Mouse (Mus musculus): ENCODE measurements around the gene Nup62. TPM values are rescaled to one million over a fixed set of nuclear protein-coding genes. Genes with fewer than 3 reads are reported as not detected.

The Nup62 gene
- polyA plus RNA-seq (2015; fragmentation: Nextera tagmentation; extraction: Ambion mirVana) = 95.6 and 97.7 TPM in 2 replicates

DNA sequence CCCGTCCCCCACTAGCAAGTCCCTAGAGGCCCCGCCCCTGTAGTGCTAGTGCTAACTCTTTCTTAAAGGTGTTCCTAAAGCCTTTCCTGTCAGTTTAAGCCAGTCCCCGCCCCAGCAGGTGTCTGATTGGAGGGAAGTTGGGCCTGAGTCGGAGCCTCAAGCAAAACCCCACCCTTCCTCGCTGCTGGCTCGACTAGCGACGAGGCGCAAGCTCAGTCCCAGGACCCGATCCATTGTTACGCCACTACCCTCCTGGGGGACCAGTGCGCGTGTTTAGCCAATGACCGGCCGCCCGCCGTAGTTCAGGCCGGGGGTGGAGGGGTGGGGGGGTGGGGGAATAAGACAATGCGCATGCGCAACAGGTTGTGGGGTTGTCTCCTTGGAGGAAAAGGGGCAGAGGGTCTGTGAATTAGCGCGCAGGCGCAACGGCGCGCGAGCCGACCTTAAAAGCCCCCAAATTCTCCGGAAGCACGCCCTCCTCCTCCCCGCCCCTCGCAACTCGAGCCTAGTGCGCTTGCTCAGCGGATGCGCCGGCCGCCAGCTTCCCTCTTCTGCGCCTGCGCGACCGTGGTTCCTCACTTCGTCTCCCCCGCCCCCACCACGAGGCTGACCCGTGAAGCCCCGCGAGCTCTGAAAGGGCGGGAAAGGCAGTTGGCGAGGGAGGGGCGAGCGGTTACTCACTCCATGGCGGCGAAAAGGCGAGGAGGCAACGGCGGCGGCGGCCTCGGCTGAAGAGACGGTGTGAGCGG, at the start of gene Nup62, which contains the start of gene Il4i1:
TSS of gene Nup62 (plus strand) at position 368 of the 749 bp plus-strand sequence.
TSS of gene Il4i1 (plus strand) at position 667 of the 749 bp plus-strand sequence.
- peak within 1 kb of the TSS; percentile 79 for H3K4me3 ChIP-seq
- peak; percentile 95 for ATAC-seq (ENCODE audit: borderline replicate concordance, extremely low read depth, low FRiP score, low TSS enrichment)
- peak within 1 kb of the TSS; percentile 98 for H3K27ac ChIP-seq
- H3K36me3 ChIP-seq = peaks cover 19% of the 10 kb centered on the region
- H3K4me1 ChIP-seq = peaks cover 44% of the 10 kb centered on the region
- H3K9me3 ChIP-seq = no peaks in the 10 kb centered on the region
- H3K9ac ChIP-seq = peak within 1 kb of the TSS; percentile 96
- H3K27me3 ChIP-seq = no peaks in the 10 kb centered on the region
- under 1% methylated on average over 60 of the region's 62 CpGs for WGBS
- peak within 1 kb of the TSS; percentile 60 for H3K4me2 ChIP-seq

GRCm38 (mm10) chr7:44768129-44768528, 47.8 kb upstream of the Nup62 start:
- no peaks in the 10 kb centered on the region for H3K9me3 ChIP-seq
- H3K9ac ChIP-seq = no peak overlapping the region
- no peaks in the 10 kb centered on the region for H3K27me3 ChIP-seq
- H3K4me3 ChIP-seq = no peak overlapping the region
- WGBS = 80% methylated on average over 5 of the region's 5 CpGs
- no peaks in the 10 kb centered on the region for H3K4me1 ChIP-seq
- H3K36me3 ChIP-seq = peaks cover 60% of the 10 kb centered on the region
- ATAC-seq (ENCODE audit: borderline replicate concordance, extremely low read depth, low FRiP score, low TSS enrichment) = peak; percentile 35; the same call in 1 of the 2 replicates
- no peak overlapping the region for H3K4me2 ChIP-seq
- H3K27ac ChIP-seq = no peak overlapping the region

- H3K27me3 ChIP-seq = no peaks in the 10 kb centered on the region
- H3K27ac ChIP-seq = no peak overlapping the region
- WGBS = 12% methylated on average over 6 of the region's 6 CpGs
- no peak overlapping the region for H3K4me2 ChIP-seq
- peaks cover 45% of the 10 kb centered on the region for H3K36me3 ChIP-seq
- H3K4me1 ChIP-seq = no peaks in the 10 kb centered on the region
- no peak overlapping the region for H3K9ac ChIP-seq
- no peak for ATAC-seq (ENCODE audit: borderline replicate concordance, extremely low read depth, low FRiP score, low TSS enrichment)
- no peak overlapping the region for H3K4me3 ChIP-seq
- H3K9me3 ChIP-seq = no peaks in the 10 kb centered on the region
Measured at GRCm38 (mm10) chr7:44770046-44770578, 45.8 kb upstream of the Nup62 start.

GRCm38 (mm10) chr7:44772591-44773204, 43.2 kb upstream of the Nup62 start:
- WGBS = 84% methylated on average over 8 of the region's 8 CpGs
- no peaks in the 10 kb centered on the region for H3K9me3 ChIP-seq
- no peaks in the 10 kb centered on the region for H3K27me3 ChIP-seq
- ATAC-seq (ENCODE audit: borderline replicate concordance, extremely low read depth, low FRiP score, low TSS enrichment) = no peak
- no peaks in the 10 kb centered on the region for H3K4me1 ChIP-seq
- H3K27ac ChIP-seq = no peak overlapping the region
- H3K9ac ChIP-seq = no peak overlapping the region
- H3K4me3 ChIP-seq = no peak overlapping the region
- H3K36me3 ChIP-seq = peaks cover 40% of the 10 kb centered on the region
- no peak overlapping the region for H3K4me2 ChIP-seq

DNA sequence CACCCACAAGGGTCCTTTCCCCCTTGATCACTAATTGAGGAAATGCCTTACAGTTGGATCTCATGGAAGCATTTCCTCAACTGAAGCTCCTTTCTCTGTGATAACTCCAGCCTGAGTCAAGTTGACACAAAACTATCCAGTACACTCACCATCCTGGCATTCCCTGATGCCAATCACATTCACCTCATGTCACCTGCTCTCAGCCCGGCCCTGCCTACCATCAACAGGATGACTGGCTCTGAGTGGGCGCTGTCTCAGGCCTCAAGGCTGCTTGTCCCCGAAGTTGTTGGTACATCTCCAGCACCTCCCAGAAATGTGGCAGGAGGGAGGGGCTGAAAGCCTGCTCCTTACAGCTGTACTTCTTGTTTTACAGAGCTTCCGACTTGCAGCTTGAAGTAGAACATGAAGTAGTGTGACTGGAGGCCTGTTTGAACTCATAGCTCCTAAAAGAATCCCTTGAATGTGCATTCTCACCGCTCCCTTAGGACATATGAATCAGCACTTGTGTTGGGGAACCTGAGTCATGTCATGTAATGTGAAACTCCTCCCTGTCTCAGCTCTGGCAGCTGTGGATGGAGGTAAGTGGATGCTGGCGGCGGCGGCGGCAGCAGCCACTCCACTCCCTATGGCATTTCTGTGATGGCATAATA, 38.9 kb upstream of the Nup62 start:
- Histone ChIP-seq H3K9me3 (no peaks in the 10 kb centered on the region), H3K27me3 (no peaks in the 10 kb centered on the region), H3K27ac (no peak overlapping the region), H3K4me3 (no peak overlapping the region), H3K9ac (no peak overlapping the region), H3K4me1 (no peaks in the 10 kb centered on the region), H3K36me3 (peaks cover 10% of the 10 kb centered on the region; the same call in 1 of the 2 replicates), H3K4me2 (no peak overlapping the region)
- ATAC-seq (ENCODE audit: borderline replicate concordance, extremely low read depth, low FRiP score, low TSS enrichment) = no peak
- WGBS = 89% methylated on average over 9 of the region's 9 CpGs

- ATAC-seq (ENCODE audit: borderline replicate concordance, extremely low read depth, low FRiP score, low TSS enrichment) = no peak
Measured at GRCm38 (mm10) chr7:44780101-44780500, 35.8 kb upstream of the Nup62 start.

DNA sequence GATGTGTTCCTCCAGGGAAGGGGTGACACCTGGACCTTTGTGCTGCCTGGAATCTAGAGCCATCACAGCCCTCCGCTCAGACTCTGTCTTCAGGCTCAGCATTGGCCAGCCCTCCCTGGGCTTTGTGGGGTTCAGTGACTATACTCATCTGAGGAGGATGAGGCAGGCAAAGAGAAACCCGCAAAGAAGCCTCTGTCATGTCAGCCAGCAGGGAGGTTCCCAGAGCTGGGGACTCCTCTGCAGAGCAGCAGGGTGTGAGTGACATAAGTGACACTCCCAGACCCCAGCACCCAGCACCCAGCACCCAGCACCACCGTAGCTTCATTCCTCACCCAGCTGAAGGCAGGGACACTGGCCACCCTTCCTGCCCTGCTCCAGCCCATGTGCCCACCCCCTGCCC, 26.4 kb upstream of the Nup62 start:
- Histone ChIP-seq H3K27me3 (no peaks in the 10 kb centered on the region), H3K4me3 (no peak overlapping the region), H3K36me3 (no peaks in the 10 kb centered on the region), H3K4me2 (no peak overlapping the region), H3K27ac (no peak overlapping the region), H3K4me1 (no peaks in the 10 kb centered on the region), H3K9ac (no peak overlapping the region), H3K9me3 (no peaks in the 10 kb centered on the region)
- 52% methylated on average over 3 of the region's 3 CpGs for WGBS
- no peak; the same call in 1 of the 2 replicates for ATAC-seq (ENCODE audit: borderline replicate concordance, extremely low read depth, low FRiP score, low TSS enrichment)

More at GRCm38 (mm10) chr7:44780101-44780500, 35.8 kb upstream of the Nup62 start:
- H3K27me3 ChIP-seq = no peaks in the 10 kb centered on the region
- no peak overlapping the region for H3K4me3 ChIP-seq
- no peaks in the 10 kb centered on the region for H3K4me1 ChIP-seq
- 72% methylated on average over 8 of the region's 8 CpGs for WGBS
- peaks cover 7% of the 10 kb centered on the region; the same call in 1 of the 2 replicates for H3K36me3 ChIP-seq
- no peaks in the 10 kb centered on the region for H3K9me3 ChIP-seq
- H3K9ac ChIP-seq = no peak overlapping the region
- H3K27ac ChIP-seq = no peak overlapping the region
- H3K4me2 ChIP-seq = no peak overlapping the region

DNA sequence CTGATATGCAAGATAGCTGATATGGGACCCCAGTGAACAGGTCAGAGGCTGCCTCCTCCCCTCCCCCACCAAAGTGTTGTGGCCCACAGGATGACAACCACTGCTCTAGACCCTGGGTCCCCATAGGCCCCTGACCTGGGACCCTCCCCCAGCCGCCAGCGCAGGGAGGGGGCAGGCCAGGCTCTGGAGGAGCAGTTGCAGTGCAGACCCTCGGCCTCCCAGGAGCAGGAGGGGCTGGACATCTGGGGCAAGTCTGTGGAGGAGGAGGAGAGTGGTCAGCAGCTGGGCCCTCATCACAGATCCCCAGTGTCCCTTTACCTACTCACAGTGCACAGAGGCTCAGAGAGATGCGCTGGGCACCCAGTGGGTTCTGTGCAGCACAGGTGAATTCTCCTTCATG, 25.8 kb upstream of the Nup62 start:
- no peaks in the 10 kb centered on the region for H3K9me3 ChIP-seq
- no peak for ATAC-seq (ENCODE audit: borderline replicate concordance, extremely low read depth, low FRiP score, low TSS enrichment)
- H3K36me3 ChIP-seq = no peaks in the 10 kb centered on the region
- no peaks in the 10 kb centered on the region for H3K27me3 ChIP-seq
- H3K4me3 ChIP-seq = no peak overlapping the region
- WGBS = 53% methylated on average over 4 of the region's 4 CpGs
- H3K9ac ChIP-seq = no peak overlapping the region
- H3K4me2 ChIP-seq = no peak overlapping the region
- no peaks in the 10 kb centered on the region for H3K4me1 ChIP-seq
- H3K27ac ChIP-seq = no peak overlapping the region

- H3K4me2 ChIP-seq = no peak overlapping the region
- ATAC-seq (ENCODE audit: borderline replicate concordance, extremely low read depth, low FRiP score, low TSS enrichment) = no peak
- no peaks in the 10 kb centered on the region for H3K4me1 ChIP-seq
- no peaks in the 10 kb centered on the region for H3K27me3 ChIP-seq
- 78% methylated on average over 6 of the region's 6 CpGs for WGBS
- H3K4me3 ChIP-seq = no peak overlapping the region
- no peak overlapping the region for H3K9ac ChIP-seq
- H3K27ac ChIP-seq = no peak overlapping the region
- no peaks in the 10 kb centered on the region for H3K9me3 ChIP-seq
- no peaks in the 10 kb centered on the region for H3K36me3 ChIP-seq
Measured at GRCm38 (mm10) chr7:44792781-44793180, 23.1 kb upstream of the Nup62 start.

GRCm38 (mm10) chr7:44808927-44809326, 7.0 kb upstream of the Nup62 start:
- Histone ChIP-seq H3K4me3 (no peak overlapping the region), H3K27me3 (no peaks in the 10 kb centered on the region), H3K27ac (no peak overlapping the region), H3K9me3 (no peaks in the 10 kb centered on the region), H3K9ac (no peak overlapping the region), H3K4me1 (no peaks in the 10 kb centered on the region), H3K4me2 (no peak overlapping the region), H3K36me3 (peaks cover 15% of the 10 kb centered on the region)
- no peak for ATAC-seq (ENCODE audit: borderline replicate concordance, extremely low read depth, low FRiP score, low TSS enrichment)
- WGBS = 76% methylated on average over 2 of the region's 2 CpGs

GRCm38 (mm10) chr7:44809466-44809865, 6.4 kb upstream of the Nup62 start:
- Histone ChIP-seq H3K4me1 (no peaks in the 10 kb centered on the region), H3K4me2 (no peak overlapping the region), H3K27me3 (no peaks in the 10 kb centered on the region), H3K9me3 (no peaks in the 10 kb centered on the region), H3K4me3 (no peak overlapping the region), H3K36me3 (peaks cover 20% of the 10 kb centered on the region), H3K27ac (no peak overlapping the region), H3K9ac (no peak overlapping the region)
- 88% methylated on average over 3 of the region's 3 CpGs for WGBS
- ATAC-seq (ENCODE audit: borderline replicate concordance, extremely low read depth, low FRiP score, low TSS enrichment) = no peak
